Mouse (Mus musculus): ENCODE measurements around the gene Trim24. TPM values are rescaled to one million over a fixed set of nuclear protein-coding genes. Genes with fewer than 3 reads are reported as not detected.

The Trim24 gene
- polyA plus RNA-seq (2012; rRNA removed) = 45.0 and 46.4 TPM in 2 replicates

GRCm38 (mm10) chr6:37870245-37871136 lies at the start of gene Trim24:
Gene Trim24, plus strand, starts transcription at chr6:37870811.

Other genes with a start within 250 kb of the Trim24 start
- gene Svopl, start 176.2 kb downstream of the Trim24 start, polyA plus RNA-seq (2012; rRNA removed) = 0.10 and 0.25 TPM in 2 replicates
- not detected in 2 replicates for gene Tmem213, start 238.4 kb downstream of the Trim24 start, polyA plus RNA-seq (2012; rRNA removed)

Data from central nervous system, embryonic 18 days (tissue).